In genomic region chr4:148038079-148038599, GRCm38 (mm10) we compare ENCODE assay signal across 8 mouse cellular contexts. TPM values are rescaled to one million over a fixed set of nuclear protein-coding genes. Genes with fewer than 3 reads are reported as not detected.
DNase-seq lines count a peak whose midpoint lies in the region; ATAC-seq and TF ChIP-seq lines count a peak whose summit lies in the region.

No protein-coding gene starts in this region.

- peak overlapping the region; percentile 88 for H3K9ac ChIP-seq in forebrain, embryonic 13.5 days
- H3K9ac ChIP-seq in liver, embryonic 14.5 days (replicated peaks) = peak overlapping the region; percentile 71

- DNase-seq in heart, embryonic 10.5 days (ENCODE audit: low spot score) = peak; percentile 78
- DNase-seq in heart, postnatal 25 days (ENCODE audit: low spot score) = no peak
- no peak for DNase-seq in liver, embryonic 14.5 days (ENCODE audit: low read depth in 3 of 3, low spot score in 3 of 3)
- no peak for DNase-seq in spleen, postnatal 36 days (ENCODE audit: low spot score in 2 of 2)
- DNase-seq in spleen, adult 18-20 months = no peak
- DNase-seq in kidney, postnatal 14 days = no peak

- intact Hi-C loops in heart, postnatal 25 days (cut with DNase I) = no loop called here

- TF ChIP-seq CTCF in C2C12 (IDR thresholded peaks at IDR 0.05; ENCODE audit: control insufficient read depth, insufficient read depth, insufficient read length) = no peak
- TF ChIP-seq CTCF in liver, embryonic 14.5 days (IDR thresholded peaks at IDR 0.05; ENCODE audit: low read depth) = no peak

- H3K4me2 ChIP-seq in forebrain, embryonic 13.5 days = peak overlapping the region; percentile 70
- H3K4me2 ChIP-seq in liver, embryonic 14.5 days (ENCODE audit: low read depth) = peak overlapping the region; percentile 98

- TF ChIP-seq EP300 in liver, embryonic 14.5 days (IDR thresholded peaks at IDR 0.05; ENCODE audit: low read depth) = no peak

- H3ac ChIP-seq in C2C12 (ENCODE audit: control insufficient read depth, insufficient read length, low read depth) = peak overlapping the region; percentile 95

- H3K79me2 ChIP-seq in C2C12 (ENCODE audit: control insufficient read depth, insufficient read depth) = peaks cover 41% of the 10 kb centered on the region

- 7% methylated on average over 26 of the region's 26 CpGs for WGBS in heart, embryonic 10.5 days
- whole genome bisulfite sequencing in forebrain, embryonic 13.5 days = 6% methylated on average over 26 of the region's 26 CpGs
- WGBS in liver, embryonic 14.5 days (ENCODE audit: insufficient replicate concordance) = 6% methylated on average over 26 of the region's 26 CpGs

- peaks cover 52% of the 10 kb centered on the region for H3K4me1 ChIP-seq in heart, embryonic 10.5 days
- peaks cover 50% of the 10 kb centered on the region for H3K4me1 ChIP-seq in forebrain, embryonic 13.5 days
- peaks cover 27 to 37% of the 10 kb centered on the region in 2 experiments for H3K4me1 ChIP-seq in liver, embryonic 14.5 days (replicated peaks; ENCODE audit: control insufficient read depth in 2 of 2, insufficient read depth in 2 of 2, low read length in 1 of 2)

- ATAC-seq in forebrain, embryonic 13.5 days = no peak
- ATAC-seq in liver, embryonic 14.5 days (ENCODE audit: insufficient read depth) = no peak

- peak overlapping the region; percentile 91 for H3K4me3 ChIP-seq in heart, embryonic 10.5 days
- H3K4me3 ChIP-seq in C2C12 (ENCODE audit: insufficient read depth, poor library complexity, severe bottlenecking) = peak overlapping the region; percentile 75
- H3K4me3 ChIP-seq in forebrain, embryonic 13.5 days = peak overlapping the region; percentile 90
- H3K4me3 ChIP-seq in liver, embryonic 14.5 days (ENCODE audit: insufficient read depth in 1 of 2, low read depth in 2 of 2, low read length in 2 of 2) = peak overlapping the region; percentile 82 to 85

- H3K36me3 ChIP-seq in heart, embryonic 10.5 days = peaks cover 36% of the 10 kb centered on the region
- H3K36me3 ChIP-seq in C2C12 (ENCODE audit: control insufficient read depth, insufficient read depth) = peaks cover 13% of the 10 kb centered on the region
- peaks cover 44% of the 10 kb centered on the region for H3K36me3 ChIP-seq in forebrain, embryonic 13.5 days (ENCODE audit: poor library complexity, severe bottlenecking)
- peaks cover 6% of the 10 kb centered on the region; the same call in 1 of the 2 replicates for H3K36me3 ChIP-seq in liver, embryonic 14.5 days (replicated peaks; ENCODE audit: control insufficient read depth, insufficient read depth, low read depth)

- no peaks in the 10 kb centered on the region for H3K9me3 ChIP-seq in heart, embryonic 10.5 days
- H3K9me3 ChIP-seq in forebrain, embryonic 13.5 days (replicated peaks) = no peaks in the 10 kb centered on the region
- H3K9me3 ChIP-seq in liver, embryonic 14.5 days (ENCODE audit: control insufficient read depth, low read length) = no peaks in the 10 kb centered on the region

- H3K27me3 ChIP-seq in heart, embryonic 10.5 days (ENCODE audit: insufficient read depth, poor library complexity, severe bottlenecking) = no peaks in the 10 kb centered on the region
- no peaks in the 10 kb centered on the region for H3K27me3 ChIP-seq in C2C12 (ENCODE audit: control insufficient read depth, insufficient read depth, insufficient read length)
- no peaks in the 10 kb centered on the region for H3K27me3 ChIP-seq in forebrain, embryonic 13.5 days
- H3K27me3 ChIP-seq in liver, embryonic 14.5 days (ENCODE audit: control insufficient read depth, insufficient read depth, low read length) = no peaks in the 10 kb centered on the region

- peaks cover 10% of the 10 kb centered on the region for H3K79me3 ChIP-seq in C2C12 (ENCODE audit: low read depth)

- H3K27ac ChIP-seq in heart, embryonic 10.5 days = peak overlapping the region; percentile 89
- H3K27ac ChIP-seq in forebrain, embryonic 13.5 days = peak overlapping the region; percentile 87
- H3K27ac ChIP-seq in liver, embryonic 14.5 days = peak overlapping the region; percentile 2

TF ChIP-seq in C2C12, 6 proteins besides CTCF, POLR2A, EP300 and RAD21:
- TF ChIP-seq MYOD1 (IDR thresholded peaks at IDR 0.05; ENCODE audit: control insufficient read depth, insufficient read length, low read depth) (no peak), FOSL1 (IDR thresholded peaks at IDR 0.05; ENCODE audit: insufficient read depth, low read length, poor library complexity, severe bottlenecking) (no peak), MYOG (IDR thresholded peaks at IDR 0.05; ENCODE audit: control insufficient read depth, extremely low read depth, insufficient read length) (no peak), MAX (IDR thresholded peaks at IDR 0.05) (no peak), CEBPB (IDR thresholded peaks at IDR 0.05; ENCODE audit: low read depth) (no peak), USF1 (IDR thresholded peaks at IDR 0.05; ENCODE audit: low read depth) (no peak)

RNA-seq across cellular contexts. Expression of gene Clcn6, which starts 0.5 kb away (rescaled TPM):
- 8.0 and 8.4 TPM in 2 replicates for polyA plus RNA-seq in heart, embryonic 10.5 days (2016; fragmentation: Nextera tagmentation; extraction: Ambion mirVana)
- 1 to 10 TPM; 8.6 to 8.7 TPM for total RNA-seq in heart, postnatal 25 days (2021)
- 11.5 TPM for polyA plus RNA-seq in C2C12 (2012; fragmentation: generic; extraction: Trizol)
- 21.6 and 24.8 TPM in 2 replicates for polyA plus RNA-seq in forebrain, embryonic 13.5 days (2015; fragmentation: Nextera tagmentation; extraction: Ambion mirVana)
- polyA plus RNA-seq in liver, embryonic 14.5 days (2012; rRNA removed) = 2.4 and 2.7 TPM in 2 replicates
- 0.66 and 1.0 TPM in 2 replicates for polyA plus RNA-seq in liver, embryonic 14.5 days (2014; fragmentation: Nextera tagmentation; extraction: Ambion mirVana)

RNA-seq across cellular contexts. Expression of gene Mthfr, which starts 0.7 kb away (rescaled TPM):
- polyA plus RNA-seq in heart, embryonic 10.5 days (2016; fragmentation: Nextera tagmentation; extraction: Ambion mirVana) = 13.5 and 15.6 TPM in 2 replicates
- 10 to 100 TPM in 1 of 2 experiments, 1 to 10 TPM in 1; 9.7 to 11.3 TPM for total RNA-seq in heart, postnatal 25 days (2021)
- polyA plus RNA-seq in C2C12 (2012; fragmentation: generic; extraction: Trizol) = 16.1 TPM
- polyA plus RNA-seq in forebrain, embryonic 13.5 days (2015; fragmentation: Nextera tagmentation; extraction: Ambion mirVana) = 15.9 and 18.2 TPM in 2 replicates
- 9.1 and 9.2 TPM in 2 replicates for polyA plus RNA-seq in liver, embryonic 14.5 days (2012; rRNA removed)
- 7.0 and 7.7 TPM in 2 replicates for polyA plus RNA-seq in liver, embryonic 14.5 days (2014; fragmentation: Nextera tagmentation; extraction: Ambion mirVana)

RNA-seq across cellular contexts. Expression of gene Nppa, which starts 37.6 kb away (rescaled TPM):
- polyA plus RNA-seq in heart, embryonic 10.5 days (2016; fragmentation: Nextera tagmentation; extraction: Ambion mirVana) = 2,404 and 4,482 TPM in 2 replicates
- total RNA-seq in heart, postnatal 25 days (2021) = 1,000 to 10,000 TPM; 2,183 to 2,475 TPM
- polyA plus RNA-seq in C2C12 (2012; fragmentation: generic; extraction: Trizol) = not detected
- polyA plus RNA-seq in forebrain, embryonic 13.5 days (2015; fragmentation: Nextera tagmentation; extraction: Ambion mirVana) = 0.79 and 2.4 TPM in 2 replicates
- not detected in 2 replicates for polyA plus RNA-seq in liver, embryonic 14.5 days (2012; rRNA removed)
- not detected in 2 replicates for polyA plus RNA-seq in liver, embryonic 14.5 days (2014; fragmentation: Nextera tagmentation; extraction: Ambion mirVana)

RNA-seq across cellular contexts. Expression of gene Agtrap, which starts 49.7 kb away (rescaled TPM):
- 20.8 and 25.5 TPM in 2 replicates for polyA plus RNA-seq in heart, embryonic 10.5 days (2016; fragmentation: Nextera tagmentation; extraction: Ambion mirVana)
- total RNA-seq in heart, postnatal 25 days (2021) = 10 to 100 TPM; 43.0 to 43.5 TPM
- 8.2 TPM for polyA plus RNA-seq in C2C12 (2012; fragmentation: generic; extraction: Trizol)
- polyA plus RNA-seq in forebrain, embryonic 13.5 days (2015; fragmentation: Nextera tagmentation; extraction: Ambion mirVana) = 6.9 and 8.3 TPM in 2 replicates
- polyA plus RNA-seq in liver, embryonic 14.5 days (2012; rRNA removed) = 4.0 and 4.1 TPM in 2 replicates
- 8.2 and 9.9 TPM in 2 replicates for polyA plus RNA-seq in liver, embryonic 14.5 days (2014; fragmentation: Nextera tagmentation; extraction: Ambion mirVana)

RNA-seq across cellular contexts. Expression of gene Nppb, which starts 52.6 kb away (rescaled TPM):
- polyA plus RNA-seq in heart, embryonic 10.5 days (2016; fragmentation: Nextera tagmentation; extraction: Ambion mirVana) = 124 and 308 TPM in 2 replicates
- 100 to 1,000 TPM; 169 to 448 TPM for total RNA-seq in heart, postnatal 25 days (2021)
- polyA plus RNA-seq in C2C12 (2012; fragmentation: generic; extraction: Trizol) = 1.2 TPM
- not detected in 2 replicates for polyA plus RNA-seq in forebrain, embryonic 13.5 days (2015; fragmentation: Nextera tagmentation; extraction: Ambion mirVana)
- not detected in 2 replicates for polyA plus RNA-seq in liver, embryonic 14.5 days (2012; rRNA removed)
- polyA plus RNA-seq in liver, embryonic 14.5 days (2014; fragmentation: Nextera tagmentation; extraction: Ambion mirVana) = not detected in 2 replicates

Comparison
In these comparisons a context has a peak if more than half of its experiments do, and no peak if none do; other contexts are left out.
1. H3K27ac ChIP-seq: peak in every context shown above with its lines; median percentile 89 in heart, embryonic 10.5 days; 87 in forebrain, embryonic 13.5 days; 2 in liver, embryonic 14.5 days.
2. RNA of gene Nppa, which starts 37.6 kb away (polyA plus RNA-seq): 2,404 to 4,482 TPM in heart, embryonic 10.5 days; 0.79 to 2.4 TPM in forebrain, embryonic 13.5 days, not detected in C2C12 (single experiment) and not detected in liver, embryonic 14.5 days; every median in the first group is over 100 times any median in the second.
3. Peak in every context shown above with its lines, with median percentiles within 50 percentile points of each other: H3K4me3 ChIP-seq.